Mouse (Mus musculus): ENCODE measurements around the gene Ccer2.

- TF ChIP-seq CTCF (IDR thresholded peaks at IDR 0.05; ENCODE audit: extremely low read depth, insufficient read depth, insufficient read length, insufficient replicate concordance) (no peak), POLR2A (IDR thresholded peaks at IDR 0.05; ENCODE audit: low read depth, low read length) (no peak)
These were observed 41.3 kb upstream of the Ccer2 start for GRCm38 (mm10) chr7:28714667-28715066.

Measured in spleen, adult 2 months (tissue).